Mouse (Mus musculus): Measurements from ENCODE around the gene Vmn2r40. TPM values are rescaled to one million over a fixed set of nuclear protein-coding genes. Genes with fewer than 3 reads are reported as not detected.

The Vmn2r40 gene
- polyA plus RNA-seq (2017; shearing (Covaris generic)): not detected

DNA sequence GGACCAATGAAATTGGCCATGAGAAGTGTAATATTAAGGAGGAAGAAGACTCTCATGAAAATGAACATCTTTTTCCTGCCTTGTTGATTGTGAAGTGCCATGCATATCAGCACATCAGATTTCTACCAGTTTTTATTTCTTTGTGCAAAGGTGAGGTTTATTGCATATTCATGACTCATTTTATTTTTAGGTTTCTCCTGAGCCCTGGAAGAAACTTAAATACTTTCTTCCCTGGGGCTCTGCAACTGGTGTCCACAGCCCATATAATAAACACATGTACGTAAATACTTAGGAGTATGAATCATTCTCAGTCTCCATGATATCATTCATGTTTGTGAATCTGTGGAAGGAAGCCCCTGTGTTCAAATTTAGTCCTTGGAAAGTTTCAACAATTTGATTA is at the start of gene Vmn2r40:
Gene Vmn2r40 (minus strand): TSS at position 101 of the 400 bp plus-strand sequence.

Other genes starting within 250 kb of the Vmn2r40 start
- 0.11 TPM for gene Vmn2r39, start 99.4 kb upstream of the Vmn2r40 start, polyA plus RNA-seq (2017; shearing (Covaris generic))
- 0.15 TPM for gene Vmn2r38, start 166.4 kb upstream of the Vmn2r40 start, polyA plus RNA-seq (2017; shearing (Covaris generic))

All from naive thymus-derived CD4-positive, alpha-beta T cell, adult 5 months (primary cell).